Mouse (Mus musculus) forebrain, embryonic 14.5 days (tissue): Measurements from ENCODE around the gene Jak2. TPM values are rescaled to one million over a fixed set of nuclear protein-coding genes. Genes with fewer than 3 reads are reported as not detected.

Source experiments
- ATAC-seq: fragments of 200-750 bp; cut with Nextera tagmentation; 2 replicates; pipeline ENCODE4 v1.8.0; 2017; ENCODE audit warnings: mild to moderate bottlenecking, moderate library complexity
- DNase-seq: peaks from one replicate; pipeline ENCODE4 v3.0.0-alpha.2; 2015; ENCODE audit warnings: low spot score
- H3K27ac ChIP-seq: fragments of 300-500 bp; sonication (generic); 2 replicates; pipeline ENCODE4 v1.5.1; 2014; ENCODE audit warnings: low read depth, mild to moderate bottlenecking, control low read depth, low read length, moderate library complexity
- H3K27me3 ChIP-seq: fragments of 300-500 bp; sonication (generic); replicated peaks from 2 replicates; pipeline ENCODE4 v1.6.1; 2014; ENCODE audit warnings: low read length, control low read depth, mixed read lengths; ENCODE audit not compliant: control insufficient read depth, insufficient read depth
- H3K36me3 ChIP-seq: fragments of 300-500 bp; sonication (generic); 2 replicates; pipeline ENCODE4 v1.6.1; 2014; ENCODE audit warnings: low read length, control low read depth; ENCODE audit not compliant: control insufficient read depth, insufficient read depth
- H3K4me1 ChIP-seq: fragments of 300-500 bp; sonication (generic); 2 replicates; pipeline ENCODE4 v1.6.1; 2014; ENCODE audit warnings: antibody characterized with exemption, low read length, control low read depth; ENCODE audit not compliant: control insufficient read depth, insufficient read depth
- H3K4me2 ChIP-seq: fragments of 300-500 bp; sonication (generic); 2 replicates; pipeline ENCODE4 v1.6.1; 2014; ENCODE audit warnings: mild to moderate bottlenecking, control low read depth, low read length
- H3K4me3 ChIP-seq: fragments of 300-500 bp; sonication (generic); 2 replicates; pipeline ENCODE4 v1.5.1; 2014; ENCODE audit warnings: low read depth, low read length, control low read depth
- H3K9ac ChIP-seq: fragments of 300-500 bp; sonication (generic); 2 replicates; pipeline ENCODE4 v1.6.1; 2014; ENCODE audit warnings: mild to moderate bottlenecking, low read length, control low read depth, moderate library complexity
- H3K9me3 ChIP-seq: fragments of 300-500 bp; sonication (generic); replicated peaks from 2 replicates; pipeline ENCODE4 v1.6.1; 2016; ENCODE audit warnings: low read length, control low read depth, mixed read lengths; ENCODE audit not compliant: control insufficient read depth
- WGBS: fragments of 180-500 bp; shearing (Covaris S2); extraction: QIAGEN DNeasy Blood & Tissue Kit; methylation state at CpG from one replicate; pipeline ENCODE4 v1.1.7; 2014; 5-methylcytosine and 5-hydroxymethylcytosine counted together
- polyA plus RNA-seq: library from polyadenylated mRNA; unstranded; fragments of >200 nt; fragmentation: Nextera tagmentation; extraction: Ambion mirVana; gene quantifications from 2 replicates; pipeline ENCODE4 v1.2.1, GENCODE M21; 2014

Gene Jak2
- polyA plus RNA-seq, 1 experiment from 2014 or later: 15.6 TPM

GRCm38 (mm10) chr19:29356281-29356680, 104.7 kb downstream of the Jak2 start:
- Histone ChIP-seq H3K9me3 (no peaks in the 10 kb centered on the region), H3K36me3 (peaks cover 35% of the 10 kb centered on the region; the same call in 1 of the 2 replicates), H3K4me2 (no peak overlapping the region), H3K4me1 (peaks cover 8% of the 10 kb centered on the region), H3K4me3 (no peak overlapping the region), H3K27me3 (no peaks in the 10 kb centered on the region), H3K9ac (no peak overlapping the region), H3K27ac (no peak overlapping the region)
- WGBS: 86% methylated on average over 11 of the region's 11 CpGs
- ATAC-seq: no peak
- DNase-seq: no peak

DNA sequence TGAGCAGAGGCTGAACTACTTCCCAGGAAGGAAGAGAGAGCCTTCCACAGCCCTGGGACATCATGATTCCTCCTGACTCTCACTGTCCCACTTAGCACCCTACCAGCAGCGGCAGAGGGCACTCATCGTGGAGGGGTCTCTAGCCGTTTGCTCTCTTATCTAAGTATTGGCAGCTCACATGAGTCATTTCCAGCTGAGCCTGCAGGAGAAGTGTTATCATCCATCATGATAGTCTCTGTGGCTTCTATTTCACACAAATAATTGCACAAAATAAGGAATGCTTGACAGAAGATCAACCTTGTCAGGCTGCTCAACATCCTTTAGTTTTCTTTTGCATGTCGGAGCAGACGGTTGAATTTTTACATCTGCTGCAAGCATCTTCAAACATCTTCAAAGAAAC, 108.6 kb downstream of the Jak2 start:
- no peak overlapping the region; the same call in 1 of the 2 replicates for H3K4me2 ChIP-seq
- ATAC-seq (no peak), DNase-seq (no peak)
- WGBS: 95% methylated on average over 5 of the region's 5 CpGs
- H3K27ac ChIP-seq: no peak overlapping the region
- peaks cover 15% of the 10 kb centered on the region for H3K4me1 ChIP-seq
- no peak overlapping the region for H3K9ac ChIP-seq
- H3K4me3 ChIP-seq: no peak overlapping the region
- peaks cover 30% of the 10 kb centered on the region; the same call in 1 of the 2 replicates for H3K36me3 ChIP-seq
- no peaks in the 10 kb centered on the region for H3K9me3 ChIP-seq
- H3K27me3 ChIP-seq: no peaks in the 10 kb centered on the region

GRCm38 (mm10) chr19:29361468-29362130, 110.0 kb downstream of the Jak2 start:
- Histone ChIP-seq H3K36me3 (peaks cover 23% of the 10 kb centered on the region; the same call in 1 of the 2 replicates), H3K27ac (no peak overlapping the region; the same call in 1 of the 2 replicates), H3K4me1 (peaks cover 15% of the 10 kb centered on the region), H3K9ac (peak overlapping the region; percentile 71), H3K4me3 (peak overlapping the region; percentile 47), H3K9me3 (no peaks in the 10 kb centered on the region), H3K4me2 (peak overlapping the region; percentile 62), H3K27me3 (no peaks in the 10 kb centered on the region)
- ATAC-seq (peak; percentile 100), DNase-seq (peak; percentile 97)
- WGBS: 2% methylated on average over 33 of the region's 33 CpGs

- Histone ChIP-seq H3K4me2 (peak overlapping the region; percentile 62), H3K4me3 (peak overlapping the region; percentile 47), H3K9ac (peak overlapping the region; percentile 71), H3K4me1 (peaks cover 15% of the 10 kb centered on the region), H3K9me3 (no peaks in the 10 kb centered on the region), H3K27ac (no peak overlapping the region), H3K36me3 (peaks cover 16% of the 10 kb centered on the region; the same call in 1 of the 2 replicates), H3K27me3 (no peaks in the 10 kb centered on the region)
- WGBS: 48% methylated on average over 13 of the region's 13 CpGs
- peak; percentile 21; the same call in 1 of the 2 replicates for ATAC-seq
- DNase-seq: no peak
These were observed 110.7 kb downstream of the Jak2 start for GRCm38 (mm10) chr19:29362173-29362930.

Other genes starting within 250 kb of the Jak2 start
- 76.8 and 83.2 TPM in 2 replicates for gene Ak3, start 203.9 kb upstream of the Jak2 start, polyA plus RNA-seq
- 34.8 and 35.1 TPM in 2 replicates for gene Rcl1, start 150.5 kb upstream of the Jak2 start, polyA plus RNA-seq
- gene Insl6, start 73.5 kb downstream of the Jak2 start, polyA plus RNA-seq: 2.3 and 3.2 TPM in 2 replicates
- gene Rln1, start 82.8 kb downstream of the Jak2 start, polyA plus RNA-seq: 3.9 and 4.0 TPM in 2 replicates
- gene Plgrkt, start 115.6 kb downstream of the Jak2 start, polyA plus RNA-seq: 109 TPM in 2 replicates
- 0.46 and 0.74 TPM in 2 replicates for gene Cd274, start 115.6 kb downstream of the Jak2 start, polyA plus RNA-seq
- not detected in 2 replicates for gene Pdcd1lg2, start 159.1 kb downstream of the Jak2 start, polyA plus RNA-seq